Mouse (Mus musculus): ENCODE data around the gene Adamts18. TPM values are rescaled to one million over a fixed set of nuclear protein-coding genes. Genes with fewer than 3 reads are reported as not detected.

The Adamts18 gene
- polyA plus RNA-seq, 1 experiment from 2014 or later, result 3.5 TPM

Other genes with a start within 250 kb of the Adamts18 start
- gene Mon1b, start 213.2 kb downstream of the Adamts18 start, polyA plus RNA-seq (2015; fragmentation: Nextera tagmentation; extraction: Ambion mirVana), result 11.4 and 14.3 TPM in 2 replicates
- 0.43 TPM in 1 of 2 replicates, not detected in the other for gene Syce1l, start 205.5 kb downstream of the Adamts18 start, polyA plus RNA-seq (2015; fragmentation: Nextera tagmentation; extraction: Ambion mirVana)

Data from hindbrain, embryonic 16.5 days (tissue).